Mouse (Mus musculus): ENCODE measurements around the gene C1qtnf9.

DNA sequence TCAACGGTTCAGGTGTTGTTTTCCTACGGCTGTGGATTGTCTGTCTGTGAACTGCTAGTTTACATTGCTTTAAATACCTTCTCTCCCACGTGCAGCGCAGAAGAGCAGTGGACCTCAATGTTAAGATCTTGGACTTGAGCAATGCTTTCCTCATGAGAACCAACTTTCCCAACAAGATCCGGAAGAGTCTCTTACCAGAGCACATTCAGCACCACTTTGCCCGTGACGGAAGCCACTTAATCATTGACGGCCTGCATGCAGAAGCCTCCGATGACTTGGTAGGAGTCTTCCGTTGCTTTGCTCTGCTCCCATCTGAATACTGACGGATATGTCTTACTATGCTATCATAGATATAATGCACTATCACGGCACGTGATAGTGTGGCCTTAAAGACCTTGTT lies 34.1 kb downstream of the C1qtnf9 start:
- no peak for TF ChIP-seq CTCF (IDR thresholded peaks at IDR 0.05; ENCODE audit: low read depth)
- TF ChIP-seq EP300 (optimal IDR thresholded peaks at IDR 0.05): no peak

Data from stomach, postnatal 0 days (tissue).